Mouse (Mus musculus) mesoderm, embryonic 11.5 days (tissue): ENCODE measurements at regions not wholly inside any gene's neighbourhood (a gene's known extent, or its start where the extent isn't known, plus 50 kb on each side); places are given as distances from the start of the nearest gene placed in this dataset.

ENCODE experiments used
- DNase-seq: peaks from one replicate; pipeline ENCODE4 v3.0.0-alpha.2; 2012; ENCODE audit warnings: low read depth, low spot score

- no peak for DNase-seq
Measured at GRCm38 (mm10) chr11:65365751-65366559, 96.2 kb upstream of the Myocd start.

- DNase-seq, result no peak
Measured at GRCm38 (mm10) chr11:65364910-65365309, 95.1 kb upstream of the Myocd start.

DNA sequence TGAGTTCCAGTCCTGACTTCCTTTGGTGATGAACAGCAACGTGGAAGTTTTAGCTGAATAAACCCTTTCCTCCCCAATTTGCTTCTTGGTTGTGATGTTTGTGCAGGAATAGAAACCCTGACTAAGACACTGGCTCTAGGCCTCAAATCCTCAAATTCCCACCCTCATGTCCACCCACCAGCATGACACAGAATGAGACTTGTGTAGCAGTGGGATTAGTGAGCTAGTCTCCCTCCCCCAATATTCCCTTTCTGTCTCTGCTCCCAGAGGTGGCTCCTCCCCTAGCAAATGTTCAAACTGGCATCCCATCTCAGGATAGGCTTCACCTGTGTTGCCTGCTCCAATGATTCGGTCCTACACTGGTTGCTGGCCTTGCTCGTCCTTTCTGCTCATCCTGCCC is 94.1 kb upstream of the Myocd start:
- no peak for DNase-seq

DNA sequence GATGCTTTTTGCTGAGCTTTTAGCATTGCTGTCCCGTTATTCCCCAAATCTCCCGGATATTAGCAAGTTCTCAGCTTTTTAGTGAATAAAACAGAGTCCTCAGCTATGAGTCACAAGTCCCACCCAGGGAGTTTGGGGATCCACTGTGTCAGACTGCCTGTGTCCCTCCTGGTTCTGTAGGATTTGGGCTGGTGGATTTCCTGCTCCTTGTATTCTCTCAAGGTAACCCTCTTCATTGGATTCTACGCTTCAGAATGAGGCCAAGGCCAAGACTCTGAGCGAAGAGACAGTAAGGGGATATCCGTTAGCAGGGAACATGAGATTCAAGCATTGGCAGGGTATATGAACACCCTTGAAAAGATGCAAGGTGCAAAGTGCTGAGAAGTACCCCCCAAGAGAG is 90.9 kb upstream of the Myocd start:
- DNase-seq, result no peak

GRCm38 (mm10) chr11:65358908-65359307 is 89.1 kb upstream of the Myocd start:
- no peak for DNase-seq

DNA sequence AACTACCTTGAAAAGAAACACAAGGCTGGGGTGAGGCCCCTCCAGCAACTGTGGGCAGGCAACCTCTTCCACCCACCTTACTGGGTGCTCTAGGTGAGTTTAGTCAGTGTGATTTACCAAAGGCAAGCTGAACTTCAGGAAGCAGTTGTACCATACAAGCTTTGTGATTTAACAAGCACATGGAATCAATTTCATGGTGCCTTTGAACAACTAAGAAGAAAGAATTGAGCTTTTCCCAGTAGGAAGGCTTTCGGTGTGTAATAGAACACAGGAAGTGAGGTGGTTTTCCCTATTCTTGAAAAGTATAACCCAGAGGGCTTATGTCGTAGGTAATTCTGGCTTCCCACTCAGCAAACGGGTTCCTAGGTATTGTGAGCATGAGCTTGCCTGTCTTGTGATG is 82.7 kb upstream of the Myocd start:
- DNase-seq, result no peak

DNA sequence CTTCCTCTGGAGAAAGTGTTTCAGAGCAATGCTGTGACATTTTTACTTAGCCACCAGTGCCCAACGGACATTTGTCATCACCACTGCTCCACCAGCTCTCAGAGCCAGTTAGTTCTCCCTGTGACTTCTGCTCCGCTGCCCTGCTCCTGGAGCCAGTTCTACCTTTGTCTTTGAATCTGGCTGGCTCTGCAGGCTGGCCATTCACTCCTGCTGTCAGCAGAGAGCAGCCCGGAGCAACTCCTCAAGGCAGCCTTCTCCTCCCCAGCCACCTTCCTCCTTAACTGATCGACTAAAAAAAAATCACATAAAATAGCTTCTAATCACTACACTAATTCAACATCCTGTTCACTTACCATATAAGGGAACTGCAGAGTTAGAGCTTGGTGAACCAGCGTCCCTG is 79.2 kb upstream of the Myocd start:
- DNase-seq, result no peak

DNA sequence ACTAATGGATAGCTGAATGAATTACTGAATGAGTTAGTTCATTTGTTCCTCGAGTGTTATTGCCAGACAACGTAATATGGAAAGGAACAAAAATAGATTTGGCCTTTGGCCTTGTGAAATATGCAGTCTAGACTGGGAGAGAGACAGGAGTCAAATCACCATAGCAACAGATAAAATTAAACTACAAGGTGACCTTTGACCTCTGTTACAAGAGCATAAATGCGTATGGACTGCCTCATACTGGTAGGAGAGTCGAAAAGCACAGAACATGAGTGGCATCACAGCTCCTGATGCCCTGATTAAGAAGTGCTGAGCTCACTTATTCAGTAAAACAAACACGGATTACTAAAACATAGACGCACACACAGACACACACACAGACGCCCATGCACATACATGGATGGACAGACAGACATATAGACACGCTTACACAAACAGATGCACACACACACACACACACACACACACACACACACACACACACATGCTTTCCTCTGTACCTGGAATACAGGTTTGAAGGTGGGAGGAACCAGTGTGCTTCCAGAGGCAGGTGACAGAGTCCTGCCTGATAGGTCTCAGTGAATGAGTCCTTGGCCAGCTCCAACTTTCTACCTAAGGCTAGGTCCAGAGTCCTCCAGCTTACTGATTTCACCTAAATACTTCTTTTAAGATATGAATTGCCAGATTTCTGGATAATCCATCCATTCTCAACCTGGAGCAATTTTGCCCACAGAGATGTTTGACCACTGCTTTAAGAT is 72.1 kb upstream of the Myocd start:
- DNase-seq, result no peak

DNA sequence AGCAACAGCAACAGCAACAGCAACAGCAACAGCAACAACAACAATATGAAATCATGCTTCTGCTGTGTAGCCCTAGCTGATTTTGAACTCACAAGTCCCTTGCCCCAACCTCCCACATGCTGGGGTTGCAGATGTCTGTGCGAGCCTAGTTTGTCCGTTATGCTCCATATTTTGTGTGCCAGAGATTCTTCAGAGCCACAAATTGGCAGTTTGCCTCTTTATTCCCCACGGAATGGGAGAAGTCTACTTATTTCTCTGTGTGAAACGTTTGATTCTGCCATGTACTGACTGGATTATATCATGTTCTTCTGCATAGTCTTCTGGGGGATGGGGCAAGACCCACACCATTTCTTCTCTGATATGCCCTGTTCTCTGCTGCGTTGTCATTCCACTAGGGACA is 64.5 kb upstream of the Myocd start:
- no peak for DNase-seq

GRCm38 (mm10) chr11:65333101-65333500 is 63.3 kb upstream of the Myocd start:
- DNase-seq, result no peak

DNA sequence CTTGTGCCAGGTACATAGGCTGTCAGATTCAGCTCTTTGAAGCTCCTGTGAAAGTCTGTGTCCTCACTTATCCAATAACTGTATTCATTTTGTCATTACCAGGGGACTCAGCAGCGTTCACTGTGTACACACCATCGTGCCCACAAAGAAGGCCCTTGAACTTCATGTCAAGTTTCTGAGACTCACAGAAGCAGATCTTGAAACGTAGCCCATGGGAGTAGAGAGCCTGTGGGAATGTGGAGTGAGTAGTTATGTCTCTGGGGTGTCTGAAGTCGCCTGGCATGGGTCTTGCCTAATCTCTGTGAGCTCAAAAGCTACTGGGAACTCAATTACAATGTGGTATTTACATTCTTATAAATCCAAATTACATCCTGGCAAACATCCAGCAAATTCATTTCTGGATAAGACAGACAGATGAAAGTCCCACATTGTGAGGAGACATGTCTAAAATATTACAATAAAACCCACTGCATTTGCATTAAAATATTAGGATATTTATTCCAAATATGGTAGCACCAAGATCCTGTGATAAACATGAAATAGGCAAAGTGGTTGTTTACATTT is 53.2 kb upstream of the Myocd start:
- no peak for DNase-seq
